Mouse (Mus musculus): Measurements from ENCODE around the gene Oas1c. TPM values are rescaled to one million over a fixed set of nuclear protein-coding genes. Genes with fewer than 3 reads are reported as not detected.
A peak's percentile ranks its signal among the peaks of the same experiment; 100 is the strongest.
"Not testable (repeated sequence)": the region's sequence is repeated elsewhere in the genome, so short reads cannot be mapped to it uniquely, and the experiment has no call there.

Oas1c gene
- polyA plus RNA-seq, 2 experiments = 0.08 to 0.21 TPM

GRCm38 (mm10) chr5:120815949-120816348, 3.6 kb upstream of the Oas1c start:
- TF ChIP-seq EP300 (IDR thresholded peaks at IDR 0.05; ENCODE audit: low read depth) (no peak), CTCF (IDR thresholded peaks at IDR 0.05; ENCODE audit: low read depth) (peak; percentile 81)

GRCm38 (mm10) chr5:120813023-120813422, 709 bp upstream of the Oas1c start:
- no peaks in the 10 kb centered on the region for H3K27me3 ChIP-seq (ENCODE audit: control insufficient read depth, insufficient read depth, low read length)
- DNase-seq (ENCODE audit: low read depth in 3 of 3, low spot score in 3 of 3) (no peak), ATAC-seq (ENCODE audit: insufficient read depth) (no peak)
- TF ChIP-seq CTCF (IDR thresholded peaks at IDR 0.05; ENCODE audit: low read depth) (no peak), EP300 (IDR thresholded peaks at IDR 0.05; ENCODE audit: low read depth) (no peak)
- H3K4me2 ChIP-seq (ENCODE audit: low read depth) = peak overlapping the region; percentile 81
- peaks cover 0 to 5% of the 10 kb centered on the region in 2 experiments; a peak in 1 of 4 replicates for H3K4me1 ChIP-seq (replicated peaks; ENCODE audit: control insufficient read depth in 2 of 2, insufficient read depth in 2 of 2, low read length in 1 of 2)
- 47% methylated on average over 6 of the region's 6 CpGs for WGBS (ENCODE audit: insufficient replicate concordance)
- H3K9me3 ChIP-seq (ENCODE audit: control insufficient read depth, low read length) = no peaks in the 10 kb centered on the region
- peak overlapping the region; percentile 78 for H3K9ac ChIP-seq (replicated peaks)
- H3K36me3 ChIP-seq (replicated peaks; ENCODE audit: control insufficient read depth, insufficient read depth, low read depth) = no peaks in the 10 kb centered on the region
- H3K4me3 ChIP-seq (ENCODE audit: insufficient read depth in 1 of 2, low read depth in 2 of 2, low read length in 2 of 2) = peak overlapping the region; percentile 77 to 99
- no peak overlapping the region for H3K27ac ChIP-seq

More at GRCm38 (mm10) chr5:120815949-120816348, 3.6 kb upstream of the Oas1c start:
- DNase-seq (ENCODE audit: low read depth in 3 of 3, low spot score in 3 of 3) (peak in 1 of 3 experiments; percentile 22), ATAC-seq (ENCODE audit: insufficient read depth) (no peak)
- no peak overlapping the region for H3K27ac ChIP-seq
- no peak overlapping the region for H3K4me3 ChIP-seq (ENCODE audit: insufficient read depth in 1 of 2, low read depth in 2 of 2, low read length in 2 of 2)
- H3K4me2 ChIP-seq (ENCODE audit: low read depth) = no peak overlapping the region
- H3K9me3 ChIP-seq (ENCODE audit: control insufficient read depth, low read length) = no peaks in the 10 kb centered on the region
- no peaks in the 10 kb centered on the region for H3K36me3 ChIP-seq (replicated peaks; ENCODE audit: control insufficient read depth, insufficient read depth, low read depth)
- H3K27me3 ChIP-seq (ENCODE audit: control insufficient read depth, insufficient read depth, low read length) = no peaks in the 10 kb centered on the region
- H3K9ac ChIP-seq (replicated peaks) = no peak overlapping the region
- H3K4me1 ChIP-seq (replicated peaks; ENCODE audit: control insufficient read depth in 2 of 2, insufficient read depth in 2 of 2, low read length in 1 of 2) = peaks cover 0 to 5% of the 10 kb centered on the region in 2 experiments; a peak in 1 of 4 replicates
- WGBS (ENCODE audit: insufficient replicate concordance) = 49% methylated on average over 3 of the region's 3 CpGs

- H3K9ac ChIP-seq (replicated peaks) = no peak overlapping the region
- no peak overlapping the region for H3K4me3 ChIP-seq (ENCODE audit: insufficient read depth in 1 of 2, low read depth in 2 of 2, low read length in 2 of 2)
- peaks cover 0 to 5% of the 10 kb centered on the region in 2 experiments; a peak in 1 of 4 replicates for H3K4me1 ChIP-seq (replicated peaks; ENCODE audit: control insufficient read depth in 2 of 2, insufficient read depth in 2 of 2, low read length in 1 of 2)
- H3K27me3 ChIP-seq (ENCODE audit: control insufficient read depth, insufficient read depth, low read length) = no peaks in the 10 kb centered on the region
- WGBS (ENCODE audit: insufficient replicate concordance) = 25% methylated on average over 6 of the region's 6 CpGs
- ATAC-seq (ENCODE audit: insufficient read depth) = no peak
- DNase-seq (ENCODE audit: low read depth in 3 of 3, low spot score in 3 of 3) = no peak
- H3K27ac ChIP-seq = no peak overlapping the region
- no peak for TF ChIP-seq EP300 (IDR thresholded peaks at IDR 0.05; ENCODE audit: low read depth)
- TF ChIP-seq CTCF (IDR thresholded peaks at IDR 0.05; ENCODE audit: low read depth) = no peak
- H3K4me2 ChIP-seq (ENCODE audit: low read depth) = no peak overlapping the region
- no peaks in the 10 kb centered on the region for H3K9me3 ChIP-seq (ENCODE audit: control insufficient read depth, low read length)
- no peaks in the 10 kb centered on the region for H3K36me3 ChIP-seq (replicated peaks; ENCODE audit: control insufficient read depth, insufficient read depth, low read depth)
These were observed 3.1 kb downstream of the Oas1c start for GRCm38 (mm10) chr5:120809171-120809570.

GRCm38 (mm10) chr5:120806458-120806857, 5.9 kb downstream of the Oas1c start:
- DNase-seq (ENCODE audit: low read depth in 3 of 3, low spot score in 3 of 3) (peak; percentile 40 to 41 (median 40)), ATAC-seq (ENCODE audit: insufficient read depth) (no peak)
- H3K36me3 ChIP-seq (replicated peaks; ENCODE audit: control insufficient read depth, insufficient read depth, low read depth) = no peaks in the 10 kb centered on the region
- H3K27ac ChIP-seq = no peak overlapping the region
- TF ChIP-seq EP300 (IDR thresholded peaks at IDR 0.05; ENCODE audit: low read depth) (no peak), CTCF (IDR thresholded peaks at IDR 0.05; ENCODE audit: low read depth) (peak; percentile 79)
- 92% methylated on average over 1 of the region's 1 CpGs for whole genome bisulfite sequencing (ENCODE audit: insufficient replicate concordance)
- no peak overlapping the region for H3K4me2 ChIP-seq (ENCODE audit: low read depth)
- no peak overlapping the region for H3K9ac ChIP-seq (replicated peaks)
- no peaks in the 10 kb centered on the region for H3K4me1 ChIP-seq (replicated peaks; ENCODE audit: control insufficient read depth in 2 of 2, insufficient read depth in 2 of 2, low read length in 1 of 2)
- H3K27me3 ChIP-seq (ENCODE audit: control insufficient read depth, insufficient read depth, low read length) = no peaks in the 10 kb centered on the region
- H3K4me3 ChIP-seq (ENCODE audit: insufficient read depth in 1 of 2, low read depth in 2 of 2, low read length in 2 of 2) = no peak overlapping the region
- no peaks in the 10 kb centered on the region for H3K9me3 ChIP-seq (ENCODE audit: control insufficient read depth, low read length)

- Histone ChIP-seq H3K4me2 (ENCODE audit: low read depth) (no peak overlapping the region), H3K9ac (replicated peaks) (no peak overlapping the region), H3K4me3 (ENCODE audit: insufficient read depth in 1 of 2, low read depth in 2 of 2, low read length in 2 of 2) (no peak overlapping the region), H3K4me1 (replicated peaks; ENCODE audit: control insufficient read depth in 2 of 2, insufficient read depth in 2 of 2, low read length in 1 of 2) (no peaks in the 10 kb centered on the region), H3K36me3 (replicated peaks; ENCODE audit: control insufficient read depth, insufficient read depth, low read depth) (no peaks in the 10 kb centered on the region), H3K9me3 (ENCODE audit: control insufficient read depth, low read length) (no peaks in the 10 kb centered on the region), H3K27me3 (ENCODE audit: control insufficient read depth, insufficient read depth, low read length) (no peaks in the 10 kb centered on the region), H3K27ac (no peak overlapping the region)
- TF ChIP-seq EP300 (IDR thresholded peaks at IDR 0.05; ENCODE audit: low read depth) (no peak), CTCF (IDR thresholded peaks at IDR 0.05; ENCODE audit: low read depth) (no peak)
- DNase-seq (ENCODE audit: low read depth in 3 of 3, low spot score in 3 of 3) (no peak), ATAC-seq (ENCODE audit: insufficient read depth) (no peak)
- 36% methylated on average over 2 of the region's 2 CpGs for WGBS (ENCODE audit: insufficient replicate concordance)
These were observed 8.7 kb downstream of the Oas1c start for GRCm38 (mm10) chr5:120803596-120803995.

- H3K4me2 ChIP-seq (ENCODE audit: low read depth); H3K9me3 ChIP-seq (ENCODE audit: control insufficient read depth, low read length); DNase-seq (ENCODE audit: low read depth in 3 of 3, low spot score in 3 of 3); H3K4me3 ChIP-seq (ENCODE audit: insufficient read depth in 1 of 2, low read depth in 2 of 2, low read length in 2 of 2); H3K27ac ChIP-seq; ATAC-seq (ENCODE audit: insufficient read depth); H3K36me3 ChIP-seq (replicated peaks; ENCODE audit: control insufficient read depth, insufficient read depth, low read depth); H3K9ac ChIP-seq (replicated peaks); H3K27me3 ChIP-seq (ENCODE audit: control insufficient read depth, insufficient read depth, low read length); H3K4me1 ChIP-seq (replicated peaks; ENCODE audit: control insufficient read depth in 2 of 2, insufficient read depth in 2 of 2, low read length in 1 of 2): not testable (repeated sequence)
- WGBS (ENCODE audit: insufficient replicate concordance) = 20% methylated on average over 2 of the region's 2 CpGs
These were observed 13.4 kb downstream of the Oas1c start for GRCm38 (mm10) chr5:120798943-120799342.

- not testable (repeated sequence) for H3K27ac ChIP-seq; H3K4me3 ChIP-seq (ENCODE audit: insufficient read depth in 1 of 2, low read depth in 2 of 2, low read length in 2 of 2); H3K36me3 ChIP-seq (replicated peaks; ENCODE audit: control insufficient read depth, insufficient read depth, low read depth); H3K27me3 ChIP-seq (ENCODE audit: control insufficient read depth, insufficient read depth, low read length); H3K9ac ChIP-seq (replicated peaks); H3K9me3 ChIP-seq (ENCODE audit: control insufficient read depth, low read length); DNase-seq (ENCODE audit: low read depth in 3 of 3, low spot score in 3 of 3); H3K4me1 ChIP-seq (replicated peaks; ENCODE audit: control insufficient read depth in 2 of 2, insufficient read depth in 2 of 2, low read length in 1 of 2); ATAC-seq (ENCODE audit: insufficient read depth); H3K4me2 ChIP-seq (ENCODE audit: low read depth)
- WGBS (ENCODE audit: insufficient replicate concordance) = 63% methylated on average over 5 of the region's 5 CpGs
These were observed 14.2 kb downstream of the Oas1c start for GRCm38 (mm10) chr5:120798147-120798546.
